Mouse (Mus musculus): ENCODE measurements at regions not wholly inside any gene's neighbourhood (a gene's known extent, or its start where the extent isn't known, plus 50 kb on each side); places are given as distances from the start of the nearest gene placed in this dataset.

GRCm38 (mm10) chr13:83055865-83056264, 448.0 kb upstream of the Mef2c start:
- Histone ChIP-seq H3K27ac (ENCODE audit: insufficient read depth, low read depth, low read length) (no peak overlapping the region), H3K4me1 (ENCODE audit: control insufficient read depth, insufficient read depth, low read length) (no peaks in the 10 kb centered on the region), H3K4me3 (ENCODE audit: insufficient read depth, low read depth, low read length) (no peak overlapping the region)
- TF ChIP-seq CTCF (IDR thresholded peaks at IDR 0.05; ENCODE audit: insufficient read depth, low read depth, low read length) = no peak
- TF ChIP-seq POLR2A (IDR thresholded peaks at IDR 0.05; ENCODE audit: insufficient read depth, low read depth, low read length) = no peak
- 82% methylated on average over 2 of the region's 2 CpGs for WGBS

GRCm38 (mm10) chr13:83056415-83056814, 447.4 kb upstream of the Mef2c start:
- no peak for TF ChIP-seq CTCF (IDR thresholded peaks at IDR 0.05; ENCODE audit: insufficient read depth, low read depth, low read length)
- TF ChIP-seq POLR2A (IDR thresholded peaks at IDR 0.05; ENCODE audit: insufficient read depth, low read depth, low read length) = no peak
- Histone ChIP-seq H3K27ac (ENCODE audit: insufficient read depth, low read depth, low read length) (no peak overlapping the region), H3K4me1 (ENCODE audit: control insufficient read depth, insufficient read depth, low read length) (no peaks in the 10 kb centered on the region), H3K4me3 (ENCODE audit: insufficient read depth, low read depth, low read length) (no peak overlapping the region)
- WGBS = 91% methylated on average over 2 of the region's 2 CpGs

- Histone ChIP-seq H3K27ac (ENCODE audit: insufficient read depth, low read depth, low read length) (0 out of 2 replicates have a peak overlapping the region, but pooled peaks have one; percentile 46), H3K4me3 (ENCODE audit: insufficient read depth, low read depth, low read length) (no peak overlapping the region), H3K4me1 (ENCODE audit: control insufficient read depth, insufficient read depth, low read length) (no peaks in the 10 kb centered on the region)
- TF ChIP-seq POLR2A (IDR thresholded peaks at IDR 0.05; ENCODE audit: insufficient read depth, low read depth, low read length) (no peak), CTCF (IDR thresholded peaks at IDR 0.05; ENCODE audit: insufficient read depth, low read depth, low read length) (no peak)
- 37% methylated on average over 5 of the region's 5 CpGs for WGBS
Observed at GRCm38 (mm10) chr13:83064727-83065126, 439.1 kb upstream of the Mef2c start.

- Histone ChIP-seq H3K4me3 (ENCODE audit: insufficient read depth, low read depth, low read length) (no peak overlapping the region), H3K27ac (ENCODE audit: insufficient read depth, low read depth, low read length) (no peak overlapping the region), H3K4me1 (ENCODE audit: control insufficient read depth, insufficient read depth, low read length) (no peaks in the 10 kb centered on the region)
- TF ChIP-seq CTCF (IDR thresholded peaks at IDR 0.05; ENCODE audit: insufficient read depth, low read depth, low read length) (no peak), POLR2A (IDR thresholded peaks at IDR 0.05; ENCODE audit: insufficient read depth, low read depth, low read length) (no peak)
- WGBS = 45% methylated on average over 3 of the region's 3 CpGs
Observed at GRCm38 (mm10) chr13:83065201-83065600, 438.6 kb upstream of the Mef2c start.

GRCm38 (mm10) chr13:83066115-83066753, 437.6 kb upstream of the Mef2c start:
- Histone ChIP-seq H3K27ac (ENCODE audit: insufficient read depth, low read depth, low read length) (no peak overlapping the region), H3K4me3 (ENCODE audit: insufficient read depth, low read depth, low read length) (no peak overlapping the region), H3K4me1 (ENCODE audit: control insufficient read depth, insufficient read depth, low read length) (no peaks in the 10 kb centered on the region)
- WGBS = 59% methylated on average over 8 of the region's 8 CpGs
- TF ChIP-seq POLR2A (IDR thresholded peaks at IDR 0.05; ENCODE audit: insufficient read depth, low read depth, low read length) (no peak), CTCF (IDR thresholded peaks at IDR 0.05; ENCODE audit: insufficient read depth, low read depth, low read length) (no peak)

GRCm38 (mm10) chr13:83067496-83067895, 436.3 kb upstream of the Mef2c start:
- no peaks in the 10 kb centered on the region for H3K4me1 ChIP-seq (ENCODE audit: control insufficient read depth, insufficient read depth, low read length)
- H3K4me3 ChIP-seq (ENCODE audit: insufficient read depth, low read depth, low read length) = no peak overlapping the region
- WGBS = 87% methylated on average over 2 of the region's 2 CpGs
- no peak for TF ChIP-seq CTCF (IDR thresholded peaks at IDR 0.05; ENCODE audit: insufficient read depth, low read depth, low read length)
- no peak for TF ChIP-seq POLR2A (IDR thresholded peaks at IDR 0.05; ENCODE audit: insufficient read depth, low read depth, low read length)
- H3K27ac ChIP-seq (ENCODE audit: insufficient read depth, low read depth, low read length) = no peak overlapping the region

- TF ChIP-seq CTCF (IDR thresholded peaks at IDR 0.05; ENCODE audit: insufficient read depth, low read depth, low read length) (no peak), POLR2A (IDR thresholded peaks at IDR 0.05; ENCODE audit: insufficient read depth, low read depth, low read length) (no peak)
- Histone ChIP-seq H3K4me3 (ENCODE audit: insufficient read depth, low read depth, low read length) (no peak overlapping the region), H3K4me1 (ENCODE audit: control insufficient read depth, insufficient read depth, low read length) (no peaks in the 10 kb centered on the region), H3K27ac (ENCODE audit: insufficient read depth, low read depth, low read length) (no peak overlapping the region)
- 82% methylated on average over 1 of the region's 1 CpGs for WGBS
Observed at GRCm38 (mm10) chr13:83068588-83068987, 435.2 kb upstream of the Mef2c start.

GRCm38 (mm10) chr13:83069293-83069692, 434.5 kb upstream of the Mef2c start:
- H3K4me3 ChIP-seq (ENCODE audit: insufficient read depth, low read depth, low read length) = no peak overlapping the region

GRCm38 (mm10) chr13:83072073-83072472, 431.8 kb upstream of the Mef2c start:
- no peaks in the 10 kb centered on the region for H3K4me1 ChIP-seq (ENCODE audit: control insufficient read depth, insufficient read depth, low read length)
- no peak overlapping the region for H3K4me3 ChIP-seq (ENCODE audit: insufficient read depth, low read depth, low read length)
- H3K27ac ChIP-seq (ENCODE audit: insufficient read depth, low read depth, low read length) = no peak overlapping the region
- TF ChIP-seq CTCF (IDR thresholded peaks at IDR 0.05; ENCODE audit: insufficient read depth, low read depth, low read length) (no peak), POLR2A (IDR thresholded peaks at IDR 0.05; ENCODE audit: insufficient read depth, low read depth, low read length) (no peak)
- WGBS = 74% methylated on average over 3 of the region's 3 CpGs

More at GRCm38 (mm10) chr13:83069293-83069692, 434.5 kb upstream of the Mef2c start:
- Histone ChIP-seq H3K27ac (ENCODE audit: insufficient read depth, low read depth, low read length) (no peak overlapping the region), H3K4me1 (ENCODE audit: control insufficient read depth, insufficient read depth, low read length) (no peaks in the 10 kb centered on the region)
- TF ChIP-seq POLR2A (IDR thresholded peaks at IDR 0.05; ENCODE audit: insufficient read depth, low read depth, low read length) (no peak), CTCF (IDR thresholded peaks at IDR 0.05; ENCODE audit: insufficient read depth, low read depth, low read length) (no peak)

Data from olfactory bulb, adult 2 months (tissue).